Mouse (Mus musculus) gastrocnemius, postnatal 36 days (tissue): ENCODE measurements around the gene Ihh. TPM values are rescaled to one million over a fixed set of nuclear protein-coding genes. Genes with fewer than 3 reads are reported as not detected.

Experiments used
- DNase-seq, 2 experiments: peaks; one replicate each; pipeline ENCODE4 v3.0.0; 2022
- intact Hi-C: fragments of 180-260 bp; cut with DNase I; formaldehyde crosslinking; loops from one replicate; pipeline ENCODE4 v1.15.1; 2025
- total RNA-seq, 2 experiments: library from RNA; stranded (reverse); gene quantifications; 2 replicates each; pipeline ENCODE4 v1.2.3; 2021

Ihh gene
- total RNA-seq, 2 experiments from 2014 or later = 0.12 to 0.20 TPM

DNA sequence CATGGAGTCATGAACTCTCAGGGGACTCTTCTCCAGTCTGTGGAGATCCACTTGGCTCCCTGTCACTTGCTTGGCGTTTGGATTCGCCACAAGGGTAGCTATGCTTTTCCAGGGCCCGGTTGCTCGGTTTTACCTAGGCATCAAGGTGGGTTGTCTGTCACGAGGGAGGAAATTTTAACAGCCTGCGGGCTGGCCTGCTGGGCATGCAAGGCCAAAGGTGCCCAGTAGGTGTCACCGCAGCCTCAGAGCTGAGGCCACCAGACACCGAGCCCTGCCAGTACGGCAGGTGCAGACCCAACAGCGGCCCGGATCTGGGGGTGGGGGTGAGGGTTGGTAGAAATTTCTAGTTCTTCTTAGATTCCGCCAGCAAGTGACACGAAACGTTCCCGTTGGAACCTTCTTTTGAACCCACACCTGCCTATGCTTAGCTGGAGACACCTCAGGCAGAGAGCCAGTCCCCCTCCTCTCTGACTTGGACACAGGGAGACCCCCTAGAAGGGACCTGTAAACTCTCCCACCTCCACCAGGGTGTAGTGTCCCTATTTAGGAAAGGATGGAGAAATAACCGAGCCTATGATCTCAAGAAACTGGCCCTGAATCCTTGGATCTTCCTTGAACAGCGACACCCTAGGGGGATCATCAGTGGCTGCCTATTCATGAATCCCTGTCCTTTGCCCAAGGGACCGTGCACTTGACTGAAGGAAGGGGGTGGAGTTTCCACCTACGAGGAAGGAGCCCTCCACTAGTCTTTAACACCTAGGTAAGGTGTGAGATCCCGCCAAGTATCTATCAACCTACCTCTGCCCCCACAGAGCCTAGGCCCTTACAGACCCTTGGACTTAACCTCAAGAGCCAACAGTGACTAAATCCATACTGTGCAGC lies 2.4 kb downstream of the Ihh start:
- peak; percentile 24 to 50 for DNase-seq
- intact Hi-C loops = loop anchor here (2.0 to 5.0 kb wide), 2 partner anchors 66 to 308 kb away; no protein-coding TSS in a partner anchor

DNA sequence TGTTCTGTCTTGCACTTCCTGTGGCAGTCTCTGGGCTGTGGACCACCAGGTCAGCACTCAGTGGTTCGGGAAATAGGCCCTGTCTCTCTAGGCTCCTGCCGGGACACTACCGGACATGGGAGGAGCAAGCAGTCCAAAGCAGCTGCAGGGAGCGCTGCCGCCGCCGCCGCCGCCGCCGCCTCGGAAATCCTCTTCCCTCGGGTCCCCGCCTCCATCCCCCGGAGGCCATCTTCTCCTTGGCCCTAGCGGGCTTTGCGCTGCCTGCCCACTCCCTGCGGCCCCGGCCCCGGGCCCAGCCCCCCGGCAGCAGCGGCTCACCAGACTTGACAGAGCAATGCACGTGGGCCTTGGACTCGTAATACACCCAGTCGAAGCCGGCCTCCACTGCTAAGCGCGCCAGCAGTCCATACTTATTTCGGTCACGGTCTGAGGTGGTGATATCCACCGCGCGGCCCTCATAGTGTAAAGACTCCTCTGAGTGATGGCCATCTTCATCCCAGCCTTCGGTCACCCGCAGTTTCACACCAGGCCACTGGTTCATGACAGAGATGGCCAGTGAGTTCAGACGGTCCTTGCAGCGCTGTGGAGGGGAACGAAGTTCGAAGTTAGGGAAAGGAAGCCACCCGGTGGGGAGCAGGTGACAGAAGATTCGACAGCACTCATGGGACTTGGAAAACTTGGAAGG lies 3.3 kb downstream of the Ihh start:
- intact Hi-C loops = loop anchor here (2.0 to 5.0 kb wide), 2 partner anchors 67 to 309 kb away; no protein-coding TSS in a partner anchor
- no peak for DNase-seq

DNA sequence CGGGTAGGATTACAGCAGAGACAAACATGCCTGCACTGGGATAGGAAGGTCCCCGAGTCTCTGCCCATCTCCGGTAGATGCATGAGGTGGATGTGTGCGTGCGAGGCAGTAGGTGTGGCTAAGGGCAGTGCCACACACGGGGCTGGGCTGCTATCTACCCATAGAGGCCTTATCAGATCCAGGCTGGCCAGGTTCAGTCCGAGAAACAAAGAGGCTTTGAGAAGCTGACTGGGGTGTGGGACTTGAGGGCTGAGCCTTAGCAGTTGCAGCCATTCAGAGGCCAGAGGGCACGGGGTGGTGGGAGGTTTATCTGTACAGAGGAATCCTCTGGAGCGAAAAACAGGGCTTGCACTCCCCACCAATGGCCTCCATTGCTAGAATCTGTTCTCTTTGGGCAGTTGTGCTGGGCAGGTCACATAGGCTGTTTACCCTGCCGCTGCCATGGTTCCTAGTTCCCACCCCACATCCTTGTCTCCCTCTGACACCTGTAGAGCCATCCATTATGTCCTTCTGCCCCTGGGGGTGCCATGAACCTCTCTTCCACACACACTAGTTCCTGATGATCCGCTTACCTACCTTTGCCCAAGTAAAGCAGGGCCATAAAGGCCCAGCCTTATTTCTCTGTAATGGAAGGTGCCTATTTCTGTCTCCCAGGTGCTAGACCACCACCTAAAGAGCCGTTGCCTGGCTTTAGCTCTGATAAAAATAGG lies 9.7 kb downstream of the Ihh start:
- intact Hi-C loops = no loop called here

DNA sequence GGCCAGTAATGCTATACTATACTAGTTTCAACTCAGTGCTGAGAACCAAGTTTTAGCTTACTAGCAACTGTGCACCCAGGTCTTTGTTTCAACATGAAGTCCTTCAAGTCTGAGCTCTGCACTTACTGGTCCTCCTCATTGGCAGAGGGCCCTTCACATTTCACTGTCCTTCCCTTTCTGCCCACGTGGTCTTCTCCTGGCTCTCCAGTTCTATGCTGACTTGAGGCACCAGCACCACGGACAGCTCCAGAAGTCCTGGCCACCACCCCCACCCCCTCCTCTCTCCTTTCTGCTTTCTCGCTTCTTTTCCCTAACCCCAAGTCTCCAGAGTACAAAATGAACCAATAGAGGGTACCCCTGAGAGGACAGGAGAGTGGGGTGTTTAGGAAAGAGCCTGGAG lies 11.7 kb downstream of the Ihh start:
- DNase-seq = no peak
- intact Hi-C loops = no loop called here

More for the DNA sequence above, 9.7 kb downstream of the Ihh start:
- no peak for DNase-seq

DNA sequence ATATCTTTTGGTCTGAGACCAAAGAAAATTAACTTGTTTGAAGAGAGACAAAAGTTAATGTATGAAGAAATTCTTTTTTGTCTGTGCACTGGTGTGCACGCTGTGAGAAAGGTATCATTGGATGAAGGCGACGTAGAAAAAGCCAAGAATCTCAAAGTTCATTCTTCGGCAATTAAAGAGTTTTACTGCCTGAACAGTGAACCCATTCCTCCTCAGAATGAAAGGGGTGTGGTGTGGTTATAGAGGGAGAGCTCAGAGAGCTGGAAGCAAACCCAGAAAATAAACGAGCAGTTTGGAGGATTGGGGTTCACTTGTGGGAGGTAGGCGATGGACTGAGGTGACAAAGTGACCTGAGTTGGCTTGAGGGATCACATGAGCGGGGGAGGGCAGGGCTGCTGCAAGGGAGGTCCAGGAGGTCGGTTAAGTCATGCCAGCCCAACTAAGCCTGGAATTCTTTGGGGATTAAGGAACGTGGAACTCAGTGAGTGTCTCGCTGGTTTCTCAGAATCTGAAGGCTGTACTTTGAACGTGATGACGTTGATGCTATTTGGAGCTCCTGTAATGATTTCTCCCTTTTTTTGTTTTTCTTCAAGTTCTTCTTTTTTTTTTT lies 15.1 kb downstream of the Ihh start:
- DNase-seq = no peak
- intact Hi-C loops = no loop called here

DNA sequence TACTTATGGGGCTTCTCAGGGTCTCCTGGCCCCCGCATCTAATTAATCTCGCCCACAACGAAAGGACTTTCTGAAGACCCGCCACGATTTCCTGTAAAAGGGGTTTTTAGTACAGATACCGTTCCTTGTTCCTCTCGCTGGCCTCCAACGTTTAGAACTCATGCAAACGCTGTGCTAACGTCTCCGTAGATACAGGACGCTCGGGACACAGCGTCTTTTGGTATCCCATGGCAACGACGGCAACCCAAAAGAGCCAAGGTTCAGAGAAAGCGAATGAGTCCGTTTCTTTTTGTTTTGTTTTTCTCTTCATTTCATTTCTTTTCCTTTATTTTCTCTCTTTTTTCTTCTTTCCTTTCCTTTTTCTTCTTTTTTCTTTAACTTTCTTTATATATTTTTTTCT lies 16.1 kb downstream of the Ihh start, which contains the start of gene Cfap65:
Gene Cfap65 (minus strand): TSS at position 198 of the 400 bp plus-strand sequence.
- no peak for DNase-seq
- intact Hi-C loops = no loop called here

DNA sequence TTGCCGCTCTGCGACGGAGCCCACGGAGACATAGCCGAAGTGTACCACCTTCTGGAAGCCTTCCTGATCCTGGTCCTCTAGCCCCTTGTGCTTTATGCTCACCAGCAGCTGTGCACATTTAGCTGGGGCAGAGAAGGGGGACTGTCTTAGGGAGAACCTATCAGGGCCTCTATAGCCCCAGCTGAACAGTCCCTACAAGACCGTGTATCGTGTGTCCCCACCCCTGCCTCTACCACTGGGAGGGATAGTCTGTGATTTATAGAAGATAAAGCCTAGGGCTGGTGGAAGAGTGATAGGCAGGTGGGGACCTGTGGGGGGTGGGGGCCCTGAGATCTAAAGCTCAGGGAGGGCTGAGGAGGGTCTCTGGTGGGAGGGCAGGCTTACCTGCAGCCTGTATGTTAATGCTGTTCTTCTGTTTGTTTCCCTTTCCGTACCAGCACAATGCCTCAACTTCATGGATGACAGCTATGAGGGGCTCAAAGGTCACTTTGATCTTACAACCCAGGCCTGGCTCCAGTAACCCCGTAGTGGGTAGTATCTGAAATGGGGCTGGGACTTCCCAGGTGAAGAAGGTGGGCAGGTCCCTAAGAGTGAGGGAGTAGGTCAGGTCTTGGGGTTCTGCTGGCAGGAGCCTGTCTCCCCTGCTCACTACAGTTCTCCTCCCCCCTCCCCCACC lies 23.7 kb downstream of the Ihh start:
- intact Hi-C loops = no loop called here
- no peak for DNase-seq

DNA sequence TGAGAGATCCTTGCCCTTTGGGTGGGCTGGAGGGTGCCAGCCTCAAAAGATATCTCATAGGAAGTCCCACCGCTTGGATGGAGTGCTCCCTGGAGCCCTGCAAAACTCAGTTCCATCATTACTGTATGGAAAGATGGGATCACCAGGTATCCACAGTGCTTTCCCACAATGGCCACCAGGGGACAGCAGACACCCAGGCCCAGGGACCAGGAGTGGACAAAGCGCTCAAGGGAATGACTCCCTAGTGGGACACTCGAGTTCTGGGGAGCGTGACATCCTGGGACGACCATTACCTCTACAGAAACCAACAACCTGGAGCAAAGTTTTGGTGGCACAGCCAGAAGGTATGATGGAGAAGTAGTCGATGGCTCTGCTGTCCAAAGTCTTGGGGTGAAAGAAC lies 24.8 kb downstream of the Ihh start:
- DNase-seq = no peak
- intact Hi-C loops = no loop called here

DNA sequence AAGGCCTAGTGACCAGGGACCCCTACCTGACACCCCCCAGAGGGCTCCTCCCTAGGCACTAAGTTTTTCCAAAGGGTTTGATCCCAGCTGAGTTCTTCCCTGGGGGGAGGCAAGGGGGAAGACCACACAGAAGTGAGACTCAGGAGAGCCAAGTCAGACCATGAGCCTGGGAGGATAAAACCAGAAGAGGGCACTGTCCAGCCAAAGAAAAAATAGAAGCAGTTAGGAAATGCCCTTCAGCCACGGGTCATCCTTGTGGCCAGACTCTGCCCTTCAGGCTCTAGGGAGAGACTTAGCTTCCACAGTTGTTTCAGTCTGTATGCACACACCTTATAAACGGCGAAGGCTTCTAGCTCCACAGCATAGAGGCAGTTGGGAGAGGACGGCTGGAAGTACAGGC lies 27.0 kb downstream of the Ihh start:
- intact Hi-C loops = no loop called here
- no peak for DNase-seq

DNA sequence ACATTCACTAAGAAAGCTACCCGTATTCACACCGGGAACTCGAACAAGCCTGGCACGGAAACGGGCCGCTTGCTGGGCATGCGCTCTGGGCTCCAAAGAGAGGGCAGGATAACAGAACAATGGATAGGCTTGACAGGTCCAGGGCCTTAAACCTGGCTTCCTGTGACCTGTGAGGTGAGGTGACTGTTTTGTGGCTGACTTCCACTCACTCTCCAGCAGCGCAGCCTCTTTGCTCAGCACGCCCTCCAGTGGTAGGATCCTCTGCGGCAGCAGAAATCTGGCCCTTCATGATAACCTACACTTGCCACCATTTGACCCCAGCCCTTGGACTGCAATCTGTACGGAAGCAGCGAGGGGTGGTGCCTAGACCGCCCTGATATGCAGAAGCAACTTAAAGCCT lies 35.8 kb downstream of the Ihh start:
- intact Hi-C loops = no loop called here
- no peak for DNase-seq

DNA sequence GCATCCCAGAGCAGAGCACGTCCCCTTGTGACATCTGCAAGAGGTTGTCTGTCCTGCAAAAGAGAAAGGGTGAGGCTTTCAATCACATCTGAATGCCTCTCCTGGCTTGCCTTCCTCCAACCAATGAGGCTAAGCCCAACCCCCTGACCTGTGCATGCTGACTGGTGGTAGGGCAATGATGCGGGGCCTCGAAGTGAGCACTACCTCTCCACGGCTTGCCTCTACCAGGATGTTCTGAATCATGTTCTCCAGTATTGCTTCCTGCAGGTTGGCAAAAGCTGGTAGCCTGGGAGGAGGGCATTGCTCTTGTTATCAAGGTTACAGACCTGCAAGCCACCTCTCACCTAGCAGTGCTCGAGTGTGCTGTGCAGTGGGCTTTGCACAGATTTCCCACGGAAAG lies 49.3 kb downstream of the Ihh start:
- DNase-seq = no peak
- intact Hi-C loops = no loop called here

DNA sequence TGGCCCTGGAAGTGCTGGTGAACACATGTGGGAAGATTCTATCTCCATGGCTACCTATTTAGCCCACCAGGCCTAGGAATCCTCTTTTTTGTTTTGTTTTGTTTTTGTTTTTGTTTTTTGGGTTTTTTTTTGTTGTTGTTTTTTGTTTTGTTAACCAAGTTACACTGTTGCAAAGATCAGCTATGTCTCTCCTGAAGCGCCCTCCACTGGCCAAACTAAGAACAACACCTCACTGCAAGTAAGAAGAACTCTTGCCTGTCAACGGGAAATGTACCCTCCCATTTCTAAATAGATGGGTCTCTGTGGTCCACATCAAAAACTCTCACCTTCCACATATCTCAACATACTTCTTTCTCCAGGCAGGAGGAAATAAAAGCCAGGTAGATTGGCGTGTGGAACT lies 49.8 kb downstream of the Ihh start:
- DNase-seq = no peak
- intact Hi-C loops = no loop called here

DNA sequence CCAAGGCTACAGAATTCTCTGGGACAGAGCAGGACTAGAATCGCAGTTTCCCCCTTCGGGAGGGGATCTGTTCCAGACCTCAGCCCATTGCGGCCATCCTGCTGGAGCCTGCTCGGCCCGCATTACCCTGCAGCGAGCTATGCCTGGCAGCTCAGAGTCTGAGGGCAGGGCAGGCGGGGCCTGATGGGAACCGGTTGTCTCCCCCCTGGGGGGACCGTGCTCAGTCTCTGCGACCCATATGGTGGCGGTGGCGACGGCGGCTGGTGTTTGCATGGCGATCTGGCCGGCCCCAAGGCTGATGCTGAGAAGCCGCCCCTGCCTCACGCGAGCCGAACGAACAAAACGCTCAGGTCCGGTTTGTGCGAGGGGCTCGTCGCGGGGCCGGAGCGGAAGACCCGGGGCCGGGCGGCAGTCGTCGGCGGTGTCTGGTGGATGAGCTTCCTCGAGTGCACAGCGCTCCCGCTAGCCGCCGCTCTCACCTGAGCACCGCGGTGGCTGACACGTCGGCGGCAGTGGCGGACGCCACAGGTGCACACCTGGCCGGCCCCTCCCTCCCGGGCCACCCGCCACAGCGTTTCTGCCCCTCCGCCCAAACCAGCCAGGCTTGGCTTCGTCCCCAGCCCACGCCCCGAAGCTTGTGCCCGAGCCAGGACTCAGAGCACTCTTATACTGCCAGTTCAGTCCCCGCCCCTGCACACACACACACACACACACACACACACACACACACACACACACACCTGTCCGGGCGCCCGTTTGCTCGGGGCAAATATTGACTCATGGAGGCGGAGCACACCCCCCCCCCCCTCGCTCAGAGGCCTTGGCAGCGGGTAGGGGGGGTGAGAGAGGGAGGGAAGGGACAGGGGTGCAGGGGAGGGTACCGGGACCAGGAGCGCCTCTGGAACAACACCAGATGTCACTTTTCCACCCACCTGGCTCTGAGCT lies 50.9 kb downstream of the Ihh start:
- intact Hi-C loops = no loop called here
- no peak for DNase-seq

DNA sequence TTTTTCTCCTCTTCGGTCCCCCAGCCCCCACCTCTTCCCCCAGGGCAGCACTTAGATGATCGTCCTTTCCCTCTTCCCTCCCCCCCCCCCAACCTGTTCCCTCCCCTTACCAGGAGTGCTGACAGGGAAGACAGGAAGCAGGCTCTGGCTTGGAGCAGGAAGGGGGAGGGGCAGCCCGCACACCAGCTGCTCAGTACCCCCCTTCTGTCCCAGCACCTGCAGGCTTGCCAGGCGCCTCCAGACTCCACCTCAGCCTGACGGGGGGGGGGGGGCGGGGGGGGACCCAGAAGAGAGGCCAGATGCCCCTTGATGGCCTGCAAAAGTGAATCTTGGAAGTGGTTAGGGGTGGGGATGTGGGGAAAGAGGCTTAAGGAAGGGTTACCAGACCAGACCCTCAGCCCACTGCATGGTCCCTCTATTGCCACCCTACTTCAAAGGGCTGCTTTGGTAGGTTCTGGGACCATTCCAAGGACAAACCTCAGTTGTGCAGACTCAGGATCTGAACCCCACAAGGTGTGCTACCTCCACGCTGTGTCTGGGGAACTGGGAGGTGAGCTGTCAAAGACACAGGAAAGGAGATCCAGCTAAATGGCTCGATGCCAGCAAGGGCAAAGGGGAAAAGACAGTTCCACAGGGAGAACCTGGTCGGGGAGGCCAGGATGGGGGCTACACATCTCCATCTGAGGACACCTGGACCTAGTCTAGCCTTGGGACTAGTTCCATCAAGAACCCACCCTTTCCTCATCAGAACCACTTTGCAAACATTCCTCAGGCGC lies 52.6 kb downstream of the Ihh start:
- intact Hi-C loops = no loop called here

DNA sequence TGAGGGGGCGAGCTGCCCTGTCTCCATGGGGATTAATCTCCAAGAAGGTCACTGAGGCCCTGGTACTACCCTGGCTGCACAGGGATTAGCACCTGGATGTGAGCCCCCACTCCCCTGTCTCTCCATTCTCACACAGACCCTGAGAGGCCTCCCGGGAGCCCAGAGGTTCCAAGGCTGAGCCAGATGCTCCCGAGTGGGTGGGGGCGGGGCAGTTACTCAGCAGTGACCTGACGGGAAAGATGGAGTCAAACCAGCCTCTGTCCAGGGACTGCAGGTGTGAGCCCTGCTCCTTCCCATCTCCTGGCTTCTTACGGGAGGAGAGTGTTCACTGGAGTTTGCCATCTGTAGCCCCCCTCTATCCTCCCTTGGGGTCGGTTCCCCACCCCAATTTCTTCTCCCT lies 53.5 kb downstream of the Ihh start:
- DNase-seq = no peak
- intact Hi-C loops = no loop called here

More for the DNA sequence above, 52.6 kb downstream of the Ihh start:
- DNase-seq = no peak
